Mouse (Mus musculus): ENCODE results near the gene Dnah9.
A peak's percentile ranks its signal among the peaks of the same experiment; 100 is the strongest.

Gene Dnah9

GRCm38 (mm10) chr11:66167801-66168651 is at the start of gene Dnah9:
Gene Dnah9, minus strand, starts transcription at chr11:66168551.
- peak in 1 of 2 experiments; percentile 0 for DNase-seq

GRCm38 (mm10) chr11:66188627-66189287 is 20.4 kb upstream of the Dnah9 start:
- no peak for DNase-seq

- no peak for DNase-seq
Measured at GRCm38 (mm10) chr11:66188146-66188545, 19.8 kb upstream of the Dnah9 start.

- DNase-seq: no peak
Measured at GRCm38 (mm10) chr11:66177781-66178180, 9.4 kb upstream of the Dnah9 start.

- no peak for DNase-seq
Measured at GRCm38 (mm10) chr11:66164022-66164421, 4.3 kb downstream of the Dnah9 start.

- no peak for DNase-seq
Measured at GRCm38 (mm10) chr11:66140631-66141252, 27.6 kb downstream of the Dnah9 start.

- no peak for DNase-seq
Measured at GRCm38 (mm10) chr11:66134826-66135225, 33.5 kb downstream of the Dnah9 start.

GRCm38 (mm10) chr11:66126150-66126549 is 42.2 kb downstream of the Dnah9 start:
- DNase-seq: no peak

GRCm38 (mm10) chr11:66124496-66124895 is 43.9 kb downstream of the Dnah9 start:
- DNase-seq: no peak

GRCm38 (mm10) chr11:66122017-66122416 is 46.3 kb downstream of the Dnah9 start:
- DNase-seq: peak in 1 of 2 experiments; percentile 2

- no peak for DNase-seq
Measured at GRCm38 (mm10) chr11:66083663-66084254, 84.6 kb downstream of the Dnah9 start.

GRCm38 (mm10) chr11:66072921-66073320 is 95.4 kb downstream of the Dnah9 start:
- DNase-seq: no peak

GRCm38 (mm10) chr11:66058956-66059355 is 109.4 kb downstream of the Dnah9 start:
- DNase-seq: no peak

- no peak for DNase-seq
Measured at GRCm38 (mm10) chr11:66051294-66051693, 117.1 kb downstream of the Dnah9 start.

GRCm38 (mm10) chr11:66049146-66049545 is 119.2 kb downstream of the Dnah9 start:
- no peak for DNase-seq

GRCm38 (mm10) chr11:66046594-66047193 is 121.7 kb downstream of the Dnah9 start:
- no peak for DNase-seq

GRCm38 (mm10) chr11:66043635-66044034 is 124.7 kb downstream of the Dnah9 start:
- DNase-seq: no peak

- DNase-seq: no peak
Measured at GRCm38 (mm10) chr11:66042531-66042930, 125.8 kb downstream of the Dnah9 start.

GRCm38 (mm10) chr11:66025728-66026127 is 142.6 kb downstream of the Dnah9 start:
- DNase-seq: no peak

GRCm38 (mm10) chr11:65975871-65976270 is 192.5 kb downstream of the Dnah9 start:
- no peak for DNase-seq

GRCm38 (mm10) chr11:65930796-65931195 is 237.6 kb downstream of the Dnah9 start:
- DNase-seq: no peak

- DNase-seq: no peak
Measured at GRCm38 (mm10) chr11:65930359-65930758, 238.0 kb downstream of the Dnah9 start.

GRCm38 (mm10) chr11:65927962-65928361 is 240.4 kb downstream of the Dnah9 start:
- DNase-seq: no peak

Data from B cell, adult 2 months (primary cell).